Mouse (Mus musculus) limb, embryonic 10.5 days (tissue): ENCODE results near the gene Cask. TPM values are rescaled to one million over a fixed set of nuclear protein-coding genes. Genes with fewer than 3 reads are reported as not detected.
A peak's percentile ranks its signal among the peaks of the same experiment; 100 is the strongest.

Experiments
- DNase-seq: peaks from one replicate; pipeline ENCODE4 v3.0.0-alpha.2; 2017; ENCODE audit warnings: low spot score
- H3K27ac ChIP-seq: fragments of 300-500 bp; sonication (generic); 2 replicates; pipeline ENCODE4 v1.5.1; 2016; ENCODE audit warnings: mild to moderate bottlenecking
- H3K27me3 ChIP-seq: fragments of 300-500 bp; sonication (generic); 2 replicates; pipeline ENCODE4 v1.6.1; 2016; ENCODE audit warnings: low read depth, mild to moderate bottlenecking; ENCODE audit not compliant: poor library complexity, severe bottlenecking
- H3K36me3 ChIP-seq: fragments of 300-500 bp; sonication (generic); 2 replicates; pipeline ENCODE4 v1.6.1; 2016; ENCODE audit warnings: mild to moderate bottlenecking, moderate library complexity
- H3K4me1 ChIP-seq: fragments of 300-500 bp; sonication (generic); 2 replicates; pipeline ENCODE4 v1.6.1; 2016
- H3K4me3 ChIP-seq: fragments of 300-500 bp; sonication (generic); 2 replicates; pipeline ENCODE4 v1.5.1; 2016; ENCODE audit warnings: mild to moderate bottlenecking, moderate library complexity
- H3K9me3 ChIP-seq: fragments of 300-500 bp; sonication (generic); replicated peaks from 2 replicates; pipeline ENCODE4 v1.6.1; 2016; ENCODE audit warnings: mild to moderate bottlenecking
- WGBS: fragments of 180-500 bp; shearing (Covaris S2); methylation state at CpG from one replicate; pipeline ENCODE4 v1.1.7; 2016; 5-methylcytosine and 5-hydroxymethylcytosine counted together
- polyA plus RNA-seq: library from polyadenylated mRNA; unstranded; fragments of >200 nt; fragmentation: Nextera tagmentation; extraction: Ambion mirVana; gene quantifications from 2 replicates; pipeline ENCODE4 v1.2.1, GENCODE M21; 2016

Cask gene
- 9.2 and 11.7 TPM in 2 replicates for polyA plus RNA-seq

DNA sequence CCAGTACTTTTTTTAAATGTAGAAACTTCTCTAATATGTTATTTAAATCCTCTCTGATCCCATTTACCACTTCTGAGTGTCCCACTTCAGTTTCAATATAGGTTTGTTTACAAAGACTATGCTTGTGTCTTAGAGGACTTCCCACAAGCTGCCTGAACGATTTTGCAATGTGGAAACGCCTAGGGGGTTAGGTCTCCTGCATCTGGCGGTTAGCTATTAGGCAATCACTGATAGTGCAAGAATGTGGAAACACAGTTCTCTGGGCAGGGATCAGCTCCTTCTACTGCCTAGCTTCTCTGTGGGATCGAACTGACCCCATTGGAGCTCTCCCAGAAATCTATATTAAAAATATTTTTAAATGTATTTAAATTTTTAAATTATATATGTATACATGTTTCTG is at the start of gene Cask:
Cask (minus strand) TSS at position 83 of the 400 bp plus-strand sequence.
- peaks cover 5% of the 10 kb centered on the region; the same call in 1 of the 2 replicates for H3K27me3 ChIP-seq
- H3K27ac ChIP-seq: no peak within 1 kb of the TSS
- WGBS: 52% methylated on average over 4 of the region's 4 CpGs
- no peak for DNase-seq
- no peaks in the 10 kb centered on the region for H3K36me3 ChIP-seq
- no peaks in the 10 kb centered on the region for H3K4me1 ChIP-seq
- H3K4me3 ChIP-seq: no peak within 1 kb of the TSS
- no peaks in the 10 kb centered on the region for H3K9me3 ChIP-seq

DNA sequence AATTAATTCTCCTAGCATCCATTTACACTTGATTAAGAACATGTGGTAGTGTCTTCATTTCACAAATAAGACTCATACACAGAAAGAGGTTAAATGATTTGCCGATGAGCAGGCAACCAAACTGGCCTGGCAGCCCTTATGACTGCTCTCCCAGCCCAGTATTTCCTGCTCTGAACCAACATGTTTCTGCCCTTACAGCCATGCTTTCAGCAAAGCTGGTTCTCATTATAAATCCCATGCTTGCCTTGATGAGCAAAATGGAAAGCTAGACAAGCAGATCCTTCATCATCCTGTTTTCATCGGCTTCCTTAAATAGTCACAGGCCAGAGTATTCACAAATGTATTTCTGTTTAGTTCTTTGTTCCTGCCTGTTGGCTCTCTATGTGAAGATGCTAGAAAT is 38.8 kb upstream of the Cask start:
- Histone ChIP-seq H3K4me3 (no peak overlapping the region), H3K27ac (no peak overlapping the region), H3K4me1 (no peaks in the 10 kb centered on the region), H3K27me3 (no peaks in the 10 kb centered on the region), H3K36me3 (no peaks in the 10 kb centered on the region), H3K9me3 (no peaks in the 10 kb centered on the region)
- DNase-seq: peak; percentile 32
- WGBS: 48% methylated on average over 2 of the region's 2 CpGs

DNA sequence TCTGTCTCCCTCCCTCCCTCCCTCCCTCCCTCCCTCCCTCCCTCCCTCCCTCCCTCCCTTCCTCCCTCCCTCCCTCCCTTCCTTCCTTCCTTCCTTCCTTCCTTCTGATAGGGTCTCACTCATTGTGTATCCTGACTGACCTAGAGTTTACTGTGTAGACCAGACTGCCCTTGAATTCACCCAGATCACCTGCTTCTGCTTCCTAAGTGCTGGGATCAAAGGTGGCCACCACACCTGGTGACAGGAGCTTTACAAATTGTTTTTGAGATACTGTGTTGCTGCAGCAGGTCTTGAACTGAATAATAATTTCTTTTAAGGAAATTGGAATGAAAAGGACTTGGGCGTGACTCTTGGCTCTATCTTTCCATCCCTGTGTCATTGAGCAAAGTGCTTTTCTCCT is 33.2 kb upstream of the Cask start:
- no peaks in the 10 kb centered on the region for H3K9me3 ChIP-seq
- DNase-seq: no peak
- H3K27ac ChIP-seq: no peak overlapping the region
- no peak overlapping the region for H3K4me3 ChIP-seq
- 81% methylated on average over 1 of the region's 1 CpGs for WGBS
- H3K4me1 ChIP-seq: no peaks in the 10 kb centered on the region
- no peaks in the 10 kb centered on the region for H3K36me3 ChIP-seq
- H3K27me3 ChIP-seq: no peaks in the 10 kb centered on the region

DNA sequence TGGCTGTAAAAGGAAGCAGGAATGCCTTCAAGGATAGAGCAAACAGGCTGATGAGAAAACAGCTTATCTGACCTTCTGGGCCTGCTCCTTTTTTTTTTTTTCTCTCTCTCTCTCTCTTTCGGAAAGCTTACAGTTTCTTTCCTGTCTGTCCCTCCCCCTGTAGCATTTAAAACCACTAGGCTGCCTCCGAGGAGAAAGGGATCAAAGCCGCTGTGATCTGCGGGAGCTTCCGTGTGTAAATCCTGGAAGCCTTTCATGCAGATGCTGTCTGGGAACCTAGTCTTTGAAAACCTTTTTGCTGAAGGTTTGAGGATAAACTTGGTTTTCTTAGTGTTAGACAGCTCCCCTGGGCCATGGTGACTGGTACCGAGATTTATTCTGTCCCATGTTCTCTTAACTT is 30.8 kb upstream of the Cask start:
- H3K27ac ChIP-seq: 0 out of 2 replicates have a peak overlapping the region, but pooled peaks have one; percentile 46
- H3K36me3 ChIP-seq: no peaks in the 10 kb centered on the region
- H3K9me3 ChIP-seq: no peaks in the 10 kb centered on the region
- H3K27me3 ChIP-seq: no peaks in the 10 kb centered on the region
- no peak overlapping the region for H3K4me3 ChIP-seq
- 17% methylated on average over 6 of the region's 6 CpGs for WGBS
- DNase-seq: no peak
- H3K4me1 ChIP-seq: no peaks in the 10 kb centered on the region

DNA sequence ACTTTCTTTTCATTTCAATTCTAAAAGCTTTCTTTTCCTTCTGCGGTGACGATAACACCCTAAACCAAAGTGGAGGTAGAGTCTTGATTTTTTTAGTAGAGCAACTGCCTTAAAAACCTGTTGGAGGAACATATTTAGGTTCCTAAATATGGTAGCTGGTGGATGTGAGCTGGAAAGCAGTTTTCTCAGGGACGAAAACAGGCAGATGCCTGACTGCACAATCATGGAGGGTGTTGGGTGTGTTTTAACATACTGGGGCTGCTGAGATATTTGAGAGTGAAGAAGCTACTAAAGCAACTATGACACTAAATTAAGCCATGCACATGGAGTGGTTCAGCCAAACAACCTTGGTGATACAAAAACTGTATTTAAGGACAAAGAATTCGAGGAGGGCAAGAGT is 9.0 kb upstream of the Cask start:
- no peaks in the 10 kb centered on the region for H3K36me3 ChIP-seq
- WGBS: 91% methylated on average over 4 of the region's 4 CpGs
- H3K27ac ChIP-seq: no peak overlapping the region
- H3K9me3 ChIP-seq: no peaks in the 10 kb centered on the region
- H3K4me3 ChIP-seq: no peak overlapping the region
- no peaks in the 10 kb centered on the region for H3K4me1 ChIP-seq
- DNase-seq: no peak
- H3K27me3 ChIP-seq: no peaks in the 10 kb centered on the region

DNA sequence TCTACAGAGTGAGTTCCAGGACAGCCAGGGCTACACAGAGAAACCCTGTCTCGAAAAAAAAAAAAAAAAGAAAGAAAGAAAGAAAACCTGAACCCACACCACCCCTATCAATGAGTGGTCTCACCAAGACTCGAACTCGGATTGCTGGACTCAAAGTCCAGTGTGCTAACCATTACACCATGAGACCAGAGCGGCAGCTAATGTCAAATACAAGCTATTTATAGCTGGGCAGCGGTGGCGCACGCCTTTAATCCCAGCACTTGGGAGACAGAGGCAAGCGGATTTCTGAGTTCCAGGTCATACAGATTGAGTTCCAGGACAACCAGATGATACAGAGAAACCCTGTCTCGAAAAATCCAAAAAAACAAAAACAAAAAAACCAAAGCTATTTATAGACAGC is 7.9 kb upstream of the Cask start:
- Histone ChIP-seq H3K27me3 (no peaks in the 10 kb centered on the region), H3K27ac (no peak overlapping the region), H3K4me1 (no peaks in the 10 kb centered on the region), H3K36me3 (no peaks in the 10 kb centered on the region), H3K9me3 (no peaks in the 10 kb centered on the region), H3K4me3 (no peak overlapping the region)
- 90% methylated on average over 9 of the region's 9 CpGs for WGBS
- DNase-seq: no peak

DNA sequence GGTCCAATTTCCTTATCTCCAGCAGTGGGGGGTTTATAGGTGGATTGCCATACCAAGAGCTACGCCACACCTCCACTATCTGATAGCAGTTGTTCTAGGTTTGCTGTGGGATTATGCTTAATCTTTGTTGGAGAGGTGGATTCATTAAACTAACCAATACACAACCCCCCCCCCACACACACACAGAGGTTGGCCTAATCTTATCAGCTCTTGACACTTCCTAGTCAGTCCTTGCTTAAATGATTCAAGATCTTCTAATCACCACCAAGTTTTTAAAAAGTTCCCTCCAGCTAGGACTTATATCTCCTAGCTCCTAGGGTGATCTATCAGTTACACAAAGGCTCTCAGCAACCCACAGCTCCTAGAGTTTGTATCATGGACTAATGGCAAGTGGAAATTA is 2.7 kb downstream of the Cask start:
- no peak for DNase-seq
- no peaks in the 10 kb centered on the region for H3K36me3 ChIP-seq
- H3K4me3 ChIP-seq: no peak overlapping the region
- H3K27me3 ChIP-seq: peaks cover 5% of the 10 kb centered on the region; the same call in 1 of the 2 replicates
- no peaks in the 10 kb centered on the region for H3K4me1 ChIP-seq
- 81% methylated on average over 1 of the region's 1 CpGs for WGBS
- no peaks in the 10 kb centered on the region for H3K9me3 ChIP-seq
- no peak overlapping the region for H3K27ac ChIP-seq

DNA sequence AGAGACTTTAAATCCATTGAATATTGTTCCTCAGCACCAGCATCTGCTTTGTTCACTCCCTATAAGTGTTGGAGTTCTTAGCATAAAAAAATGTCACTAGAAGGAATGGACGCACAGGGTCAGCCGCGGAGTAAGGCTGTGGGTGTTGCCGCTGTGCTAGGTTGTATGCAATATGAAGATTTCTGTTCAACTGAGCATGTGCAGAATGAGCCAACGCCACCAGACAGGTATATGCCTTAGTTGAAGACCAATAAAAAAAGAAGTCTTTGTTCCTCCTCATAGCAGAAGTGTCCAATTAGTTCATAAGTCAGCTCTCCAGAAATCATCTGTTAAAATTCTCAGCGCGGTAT is 3.7 kb downstream of the Cask start:
- no peak for DNase-seq
- peak overlapping the region; percentile 92; the same call in 1 of the 2 replicates for H3K27ac ChIP-seq
- H3K4me1 ChIP-seq: no peaks in the 10 kb centered on the region
- peaks cover 5% of the 10 kb centered on the region; the same call in 1 of the 2 replicates for H3K27me3 ChIP-seq
- WGBS: 21% methylated on average over 7 of the region's 7 CpGs
- H3K4me3 ChIP-seq: peak overlapping the region; percentile 63
- no peaks in the 10 kb centered on the region for H3K36me3 ChIP-seq
- no peaks in the 10 kb centered on the region for H3K9me3 ChIP-seq

DNA sequence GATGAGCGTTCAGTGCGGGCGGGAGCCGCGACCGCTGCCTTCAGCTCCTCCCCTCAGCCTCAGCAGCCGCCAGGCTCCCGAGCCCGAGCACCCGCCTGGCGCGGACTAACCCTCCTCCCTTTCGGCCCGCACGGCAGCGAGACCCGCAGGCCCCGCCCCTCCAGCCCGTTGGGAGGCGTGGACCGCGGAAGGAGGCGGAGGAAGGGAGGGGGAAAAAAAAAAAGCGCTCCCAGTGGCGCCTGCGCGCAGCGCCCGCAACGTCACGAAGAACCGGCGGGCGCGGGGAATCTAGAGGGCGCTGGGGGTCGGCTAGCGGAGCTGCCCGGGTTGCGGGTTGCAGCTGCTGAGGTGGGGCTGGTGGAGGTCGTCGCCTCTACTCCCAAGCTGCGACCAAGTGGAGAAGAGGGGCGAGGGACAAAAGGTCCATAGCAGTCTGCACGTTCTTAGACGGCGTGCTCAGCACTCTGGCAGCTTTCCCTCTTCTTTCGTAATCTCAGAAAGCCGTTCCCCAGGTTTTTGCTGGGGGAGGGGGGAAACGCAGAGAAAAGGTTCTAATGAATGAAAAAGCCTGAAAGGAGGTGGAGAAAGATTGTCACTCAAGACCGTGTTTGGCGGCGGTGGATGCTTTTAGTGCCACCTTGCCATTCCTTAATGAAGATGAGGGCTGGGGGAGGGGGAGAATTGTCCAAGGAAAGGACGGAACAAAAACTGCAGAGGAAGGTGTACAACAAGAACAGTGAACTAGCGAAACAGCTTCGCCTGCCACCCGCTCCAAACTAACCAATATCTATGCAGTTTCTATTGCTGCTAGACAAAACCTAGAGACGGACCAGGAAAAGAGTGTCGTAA is 4.3 kb downstream of the Cask start:
- peak; percentile 84 for DNase-seq
- Histone ChIP-seq H3K9me3 (no peaks in the 10 kb centered on the region), H3K27ac (peak overlapping the region; percentile 92), H3K4me3 (peak overlapping the region; percentile 63), H3K4me1 (no peaks in the 10 kb centered on the region), H3K27me3 (peaks cover 5% of the 10 kb centered on the region; the same call in 1 of the 2 replicates), H3K36me3 (no peaks in the 10 kb centered on the region)
- WGBS: 13% methylated on average over 52 of the region's 59 CpGs

DNA sequence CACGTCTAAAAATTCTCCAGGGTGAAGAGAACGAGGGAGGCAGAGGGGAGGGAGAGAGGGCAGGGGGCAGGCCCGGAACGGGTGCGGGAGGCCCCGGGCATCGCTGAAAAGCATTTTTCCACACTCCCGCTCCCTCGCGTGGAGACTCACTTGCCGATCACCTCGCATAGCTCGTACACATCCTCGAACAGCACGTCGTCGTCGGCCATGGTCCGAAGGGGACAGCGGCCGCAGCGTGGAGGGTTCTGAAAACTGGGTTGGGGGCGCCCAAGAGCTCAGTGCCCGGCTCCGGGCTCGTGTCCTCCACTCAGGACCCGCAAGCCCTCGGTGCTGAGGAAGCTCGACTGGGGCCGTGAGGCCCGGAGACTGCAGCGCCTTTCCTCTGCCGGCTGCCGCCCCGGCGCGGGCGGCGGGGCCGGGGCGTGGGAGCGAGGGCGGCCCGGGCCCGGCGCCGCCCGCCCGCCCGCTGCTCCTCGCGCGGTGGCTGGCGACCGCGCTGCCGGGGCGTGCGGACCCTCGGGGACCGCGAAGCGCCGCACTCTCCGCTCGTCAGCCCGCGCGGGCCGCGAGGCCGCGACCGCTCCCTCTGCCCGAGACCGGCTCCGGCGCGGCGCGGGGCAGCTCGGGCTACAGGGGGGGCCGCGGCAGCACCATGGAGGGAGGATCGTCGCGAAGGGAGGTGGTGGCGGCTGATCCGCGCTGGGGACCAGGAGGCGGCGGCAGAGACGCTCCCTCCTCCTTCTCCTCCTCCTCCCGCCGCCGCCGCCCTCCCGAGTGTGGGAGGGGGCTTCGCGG is 5.1 kb downstream of the Cask start:
- peak overlapping the region; percentile 92 for H3K27ac ChIP-seq
- H3K36me3 ChIP-seq: no peaks in the 10 kb centered on the region
- peak; percentile 65 for DNase-seq
- H3K9me3 ChIP-seq: no peaks in the 10 kb centered on the region
- H3K27me3 ChIP-seq: peaks cover 5% of the 10 kb centered on the region; the same call in 1 of the 2 replicates
- H3K4me1 ChIP-seq: no peaks in the 10 kb centered on the region
- 31% methylated on average over 70 of the region's 100 CpGs for WGBS
- peak overlapping the region; percentile 63 for H3K4me3 ChIP-seq

DNA sequence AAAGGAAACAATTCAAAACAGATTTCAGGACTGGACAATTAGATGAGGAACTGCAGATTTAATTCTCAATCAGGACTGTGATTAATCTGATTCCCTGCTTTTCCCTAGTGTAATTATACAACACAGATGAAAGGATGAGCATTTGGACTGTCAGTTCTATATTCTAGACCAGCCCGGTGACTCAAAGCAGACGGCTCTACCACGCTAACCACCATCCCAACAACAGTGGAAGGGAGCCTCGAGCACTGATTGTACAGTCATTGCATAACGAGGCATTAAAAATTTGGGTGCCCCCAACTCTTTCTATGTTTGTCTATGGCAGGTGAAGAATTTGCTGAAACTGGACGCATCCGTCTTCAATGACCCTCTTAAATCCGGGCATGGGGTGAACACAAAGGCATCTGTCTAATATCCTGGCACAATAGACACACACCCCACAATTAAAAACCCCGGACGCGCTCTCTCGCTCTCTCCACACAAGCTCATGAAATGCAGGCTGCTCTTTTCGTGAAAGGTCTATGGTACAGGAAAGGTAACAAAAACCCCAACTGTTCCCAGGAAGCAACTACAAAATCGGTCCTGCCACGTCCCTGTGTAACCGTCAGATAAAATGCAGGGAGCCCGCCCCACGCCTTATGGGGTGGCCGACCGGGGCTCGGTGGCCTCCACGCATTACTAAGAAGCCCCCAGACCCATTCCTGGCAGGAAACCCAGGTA is 5.9 kb downstream of the Cask start:
- H3K27me3 ChIP-seq: peaks cover 5% of the 10 kb centered on the region; the same call in 1 of the 2 replicates
- 14% methylated on average over 22 of the region's 22 CpGs for WGBS
- H3K27ac ChIP-seq: peak overlapping the region; percentile 92
- no peaks in the 10 kb centered on the region for H3K36me3 ChIP-seq
- DNase-seq: no peak
- peak overlapping the region; percentile 63 for H3K4me3 ChIP-seq
- H3K9me3 ChIP-seq: no peaks in the 10 kb centered on the region
- H3K4me1 ChIP-seq: no peaks in the 10 kb centered on the region

DNA sequence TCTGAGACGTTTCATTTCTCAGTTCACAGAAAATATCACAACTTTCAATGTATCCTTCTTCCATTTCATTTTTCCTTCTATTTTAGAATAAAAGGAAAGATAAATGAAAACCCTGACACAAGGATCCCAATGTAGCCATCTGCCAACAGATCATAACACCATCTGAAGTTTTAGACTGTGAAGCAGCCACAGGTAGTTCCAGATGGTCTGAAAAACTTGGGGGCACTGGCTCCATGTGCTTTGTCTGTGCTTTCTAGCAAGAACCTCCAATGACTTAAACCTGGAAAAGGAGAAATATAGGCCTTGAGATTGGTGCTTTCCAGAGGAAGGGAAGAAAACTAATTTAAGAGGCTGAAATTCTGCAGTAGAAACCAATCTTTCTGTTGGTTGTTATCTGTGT is 28.4 kb downstream of the Cask start:
- H3K4me1 ChIP-seq: no peaks in the 10 kb centered on the region
- H3K27ac ChIP-seq: no peak overlapping the region
- H3K9me3 ChIP-seq: no peaks in the 10 kb centered on the region
- DNase-seq: no peak
- H3K36me3 ChIP-seq: no peaks in the 10 kb centered on the region
- WGBS: 88% methylated on average over 1 of the region's 1 CpGs
- H3K4me3 ChIP-seq: no peak overlapping the region
- no peaks in the 10 kb centered on the region for H3K27me3 ChIP-seq
